Mouse (Mus musculus) myocyte (in vitro differentiated cells): ENCODE results near the gene Lexm.

Source experiments
- MAX ChIP-seq: IDR thresholded peaks from one replicate; pipeline ENCODE4 v1.6.1; 2011; ENCODE audit warnings: low read depth, mild to moderate bottlenecking, control low read depth
- MYOG ChIP-seq, 3 experiments: IDR thresholded peaks; one replicate each; pipeline ENCODE4 v1.6.1; 2011; ENCODE audit warnings: control low read depth in 2 of 3, low read depth in 2 of 3, mild to moderate bottlenecking in 2 of 3; ENCODE audit not compliant: insufficient read length in 2 of 3, control insufficient read depth in 1 of 3, insufficient read depth in 1 of 3
- POLR2A ChIP-seq: IDR thresholded peaks from one replicate; pipeline ENCODE4 v1.6.1; 2011; ENCODE audit warnings: low read depth, mild to moderate bottlenecking, control low read depth, moderate library complexity; ENCODE audit not compliant: insufficient read length
- POLR2AphosphoS2 ChIP-seq: IDR thresholded peaks from one replicate; pipeline ENCODE4 v1.6.1; 2011; ENCODE audit warnings: low read depth, control low read depth; ENCODE audit not compliant: insufficient read length
- TCF12 ChIP-seq: IDR thresholded peaks from one replicate; pipeline ENCODE4 v1.6.1; 2011; ENCODE audit warnings: mild to moderate bottlenecking, control low read depth; ENCODE audit not compliant: poor library complexity, insufficient read depth, severe bottlenecking

DNA sequence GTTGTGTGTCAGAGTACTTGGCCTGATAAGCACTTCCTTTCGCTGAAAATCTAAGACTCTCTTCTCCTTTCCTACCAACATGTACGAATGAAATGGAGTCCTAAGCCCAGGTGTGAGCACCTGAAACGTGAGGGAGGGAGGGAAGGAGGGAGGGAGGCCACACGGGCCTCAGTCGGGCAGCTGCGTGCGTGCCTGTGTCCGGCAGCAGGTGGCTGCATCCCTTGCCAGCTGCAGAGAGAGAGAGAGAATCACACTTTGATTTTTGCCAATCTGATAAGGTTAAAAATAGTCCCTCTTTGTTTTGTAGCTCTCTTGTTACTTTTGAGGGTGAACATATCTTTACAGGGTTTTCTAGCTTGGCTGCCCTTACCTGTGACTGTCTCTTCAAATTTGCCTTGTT, 42.0 kb downstream of the Lexm start:
- TF ChIP-seq POLR2AphosphoS2 (no peak), POLR2A (no peak), TCF12 (peak; percentile 71), MAX (no peak), MYOG (IDR thresholded peaks at IDR 0.05; ENCODE audit: control insufficient read depth in 1 of 3, insufficient read depth in 1 of 3, insufficient read length in 2 of 3, low read depth in 2 of 3) (peak; percentile 29 to 93 (median 92))
